Mouse (Mus musculus) kidney, postnatal 4 days (tissue): ENCODE data around the gene Ceacam18.
"Not testable (repeated sequence)": the region's sequence is repeated elsewhere in the genome, so short reads cannot be mapped to it uniquely, and the experiment has no call there.

ENCODE experiments used
- DNase-seq, 2 experiments: peaks; one replicate each; pipeline ENCODE4 v3.0.0; 2021; ENCODE audit warnings: mixed read lengths in 2 of 2

The Ceacam18 gene

GRCm38 (mm10) chr7:43634500-43634899, at the start of gene Ceacam18:
Gene Ceacam18, plus strand, starts transcription at chr7:43634707.
- DNase-seq, result no peak

- peak; percentile 12 for DNase-seq
Observed at GRCm38 (mm10) chr7:43584790-43585189, 49.7 kb upstream of the Ceacam18 start.

GRCm38 (mm10) chr7:43601884-43602283, 32.6 kb upstream of the Ceacam18 start:
- no peak for DNase-seq

- peak; percentile 78 to 82 for DNase-seq
Observed at GRCm38 (mm10) chr7:43606896-43607742, 27.4 kb upstream of the Ceacam18 start, which contains the start of gene Zfp819. Gene Zfp819, plus strand, starts transcription at chr7:43607169.

GRCm38 (mm10) chr7:43607743-43608287, 26.7 kb upstream of the Ceacam18 start:
- no peak for DNase-seq

- no peak for DNase-seq
Observed at GRCm38 (mm10) chr7:43608316-43608824, 26.1 kb upstream of the Ceacam18 start.

- DNase-seq, result no peak
Observed at GRCm38 (mm10) chr7:43613816-43614551, 20.5 kb upstream of the Ceacam18 start.

GRCm38 (mm10) chr7:43622927-43623326, 11.6 kb upstream of the Ceacam18 start:
- no peak for DNase-seq

- DNase-seq, result peak in 1 of 2 experiments; percentile 7
Observed at GRCm38 (mm10) chr7:43623819-43624218, 10.7 kb upstream of the Ceacam18 start.

- no peak for DNase-seq
Observed at GRCm38 (mm10) chr7:43625065-43625464, 9.4 kb upstream of the Ceacam18 start.

GRCm38 (mm10) chr7:43625794-43626422, 8.6 kb upstream of the Ceacam18 start:
- no peak for DNase-seq

- DNase-seq, result no peak
Observed at GRCm38 (mm10) chr7:43633940-43634339, 567 bp upstream of the Ceacam18 start.

- DNase-seq, result no peak
Observed at GRCm38 (mm10) chr7:43636194-43636593, 1.7 kb downstream of the Ceacam18 start.

- no peak for DNase-seq
Observed at GRCm38 (mm10) chr7:43637118-43637517, 2.6 kb downstream of the Ceacam18 start.

GRCm38 (mm10) chr7:43642587-43642986, 8.1 kb downstream of the Ceacam18 start:
- no peak for DNase-seq

- no peak for DNase-seq
Observed at GRCm38 (mm10) chr7:43643046-43643652, 8.6 kb downstream of the Ceacam18 start.

- DNase-seq, result no peak
Observed at GRCm38 (mm10) chr7:43652683-43653082, 18.2 kb downstream of the Ceacam18 start.

- DNase-seq, result no peak
Observed at GRCm38 (mm10) chr7:43654519-43654918, 20.0 kb downstream of the Ceacam18 start.

- no peak for DNase-seq
Observed at GRCm38 (mm10) chr7:43656232-43656631, 21.7 kb downstream of the Ceacam18 start.

GRCm38 (mm10) chr7:43660002-43660401, 25.5 kb downstream of the Ceacam18 start, which contains the start of gene Siglece:
Gene Siglece, minus strand, starts transcription at chr7:43660161.
- DNase-seq, result no peak

- DNase-seq, result no peak
Observed at GRCm38 (mm10) chr7:43662804-43663203, 28.3 kb downstream of the Ceacam18 start.

GRCm38 (mm10) chr7:43667221-43667620, 32.7 kb downstream of the Ceacam18 start:
- DNase-seq, result not testable (repeated sequence)
